Mouse (Mus musculus): ENCODE results near the gene Tspan17.
"Not testable (repeated sequence)": the region's sequence is repeated elsewhere in the genome, so short reads cannot be mapped to it uniquely, and the experiment has no call there.

Tspan17 gene

GRCm38 (mm10) chr13:54760906-54761305, 28.3 kb upstream of the Tspan17 start:
- no peak for DNase-seq (ENCODE audit: low read depth in 2 of 2, low spot score in 2 of 2)

GRCm38 (mm10) chr13:54765281-54766191, 23.6 kb upstream of the Tspan17 start:
- DNase-seq (ENCODE audit: low read depth in 2 of 2, low spot score in 2 of 2): no peak

GRCm38 (mm10) chr13:54766192-54766768, 22.9 kb upstream of the Tspan17 start, which contains the start of gene Sncb:
Gene Sncb, minus strand, starts transcription at chr13:54766595.
- peak; percentile 55 to 57 for DNase-seq (ENCODE audit: low read depth in 2 of 2, low spot score in 2 of 2)

GRCm38 (mm10) chr13:54767012-54767411, 22.2 kb upstream of the Tspan17 start:
- no peak for DNase-seq (ENCODE audit: low read depth in 2 of 2, low spot score in 2 of 2)

DNA sequence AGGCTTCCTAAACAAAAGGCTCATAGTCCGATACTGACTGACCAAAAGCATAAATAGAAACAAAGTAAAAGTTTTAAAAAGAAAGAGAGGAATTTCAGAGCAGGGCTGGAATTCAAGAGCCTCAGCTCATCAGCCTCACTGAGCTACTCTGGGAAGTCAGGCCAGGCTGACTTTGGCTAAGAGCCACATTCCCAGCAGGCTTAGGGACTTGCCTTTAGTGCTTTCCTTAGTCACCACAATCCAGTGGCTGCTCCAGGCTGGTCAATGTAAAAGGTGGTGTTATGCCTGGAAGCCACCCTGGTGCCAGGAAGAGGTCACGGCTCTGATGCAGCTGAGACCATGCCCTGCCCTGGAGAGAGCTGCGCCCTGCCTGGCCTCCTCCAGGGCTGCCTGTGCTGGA, 8.6 kb upstream of the Tspan17 start:
- DNase-seq (ENCODE audit: low read depth in 2 of 2, low spot score in 2 of 2): no peak

DNA sequence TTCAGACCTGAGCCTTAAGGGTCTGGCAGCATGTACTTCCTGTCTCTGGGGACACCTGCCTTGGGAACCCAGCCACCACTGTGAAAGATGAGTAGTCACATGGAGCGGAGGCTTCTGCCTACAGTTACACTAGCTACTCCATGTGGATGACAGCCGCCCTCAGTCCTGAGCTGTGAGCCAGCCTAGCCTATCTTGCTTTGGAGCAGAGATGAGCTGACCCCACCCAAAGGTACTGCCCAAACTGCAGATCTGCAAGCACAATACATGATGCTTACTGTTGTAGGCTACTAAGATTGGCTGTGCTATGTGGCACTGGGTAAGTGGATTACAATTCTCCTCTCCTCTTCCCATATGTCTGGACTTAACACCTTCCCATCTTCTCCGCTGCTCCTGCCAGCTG, 8.1 kb upstream of the Tspan17 start:
- no peak for DNase-seq (ENCODE audit: low read depth in 2 of 2, low spot score in 2 of 2)

DNA sequence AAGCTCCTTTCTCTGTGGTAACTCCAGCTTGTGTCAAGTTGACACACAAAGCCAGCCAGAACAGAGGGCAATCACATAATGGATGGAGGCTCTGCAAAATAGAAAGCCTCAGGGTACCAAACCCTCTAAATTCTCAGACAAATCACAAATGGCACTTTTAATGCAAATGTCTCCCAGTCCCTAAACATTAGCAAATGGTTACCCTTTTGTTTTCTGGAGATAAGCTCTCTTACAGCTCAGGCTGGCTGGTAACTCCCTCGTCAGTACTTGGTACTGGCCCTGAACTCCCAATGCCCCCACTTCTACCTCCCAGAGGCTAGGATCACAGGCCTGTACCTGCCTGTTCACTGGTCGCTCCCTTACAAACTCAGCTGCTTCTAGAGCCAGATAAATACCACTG, 5.9 kb upstream of the Tspan17 start:
- DNase-seq (ENCODE audit: low read depth in 2 of 2, low spot score in 2 of 2): no peak

GRCm38 (mm10) chr13:54783698-54784097, 5.5 kb upstream of the Tspan17 start, which contains the start of gene Eif4e1b:
Gene Eif4e1b, plus strand, starts transcription at chr13:54783998.
- DNase-seq (ENCODE audit: low read depth in 2 of 2, low spot score in 2 of 2): no peak

DNA sequence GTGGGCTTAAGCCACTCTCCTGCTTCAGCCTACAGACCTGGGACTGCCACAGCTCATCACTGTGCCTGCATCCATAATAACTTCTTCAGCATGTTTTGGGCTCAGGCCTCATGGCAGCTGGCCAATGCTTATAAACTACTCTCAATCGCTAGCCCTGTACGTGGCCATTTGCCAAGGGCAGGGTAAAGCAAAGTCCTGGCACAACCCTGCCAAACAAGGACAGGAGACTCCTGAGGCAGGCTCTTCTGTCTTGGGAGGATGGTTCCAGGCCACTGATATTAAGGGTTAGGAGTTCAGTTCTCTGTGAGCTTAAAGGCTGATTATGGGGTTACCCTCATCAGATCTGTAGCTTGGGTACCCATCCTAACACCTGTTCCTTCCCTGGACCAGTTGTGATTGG, 1.6 kb upstream of the Tspan17 start:
- DNase-seq (ENCODE audit: low read depth in 2 of 2, low spot score in 2 of 2): not testable (repeated sequence)

DNA sequence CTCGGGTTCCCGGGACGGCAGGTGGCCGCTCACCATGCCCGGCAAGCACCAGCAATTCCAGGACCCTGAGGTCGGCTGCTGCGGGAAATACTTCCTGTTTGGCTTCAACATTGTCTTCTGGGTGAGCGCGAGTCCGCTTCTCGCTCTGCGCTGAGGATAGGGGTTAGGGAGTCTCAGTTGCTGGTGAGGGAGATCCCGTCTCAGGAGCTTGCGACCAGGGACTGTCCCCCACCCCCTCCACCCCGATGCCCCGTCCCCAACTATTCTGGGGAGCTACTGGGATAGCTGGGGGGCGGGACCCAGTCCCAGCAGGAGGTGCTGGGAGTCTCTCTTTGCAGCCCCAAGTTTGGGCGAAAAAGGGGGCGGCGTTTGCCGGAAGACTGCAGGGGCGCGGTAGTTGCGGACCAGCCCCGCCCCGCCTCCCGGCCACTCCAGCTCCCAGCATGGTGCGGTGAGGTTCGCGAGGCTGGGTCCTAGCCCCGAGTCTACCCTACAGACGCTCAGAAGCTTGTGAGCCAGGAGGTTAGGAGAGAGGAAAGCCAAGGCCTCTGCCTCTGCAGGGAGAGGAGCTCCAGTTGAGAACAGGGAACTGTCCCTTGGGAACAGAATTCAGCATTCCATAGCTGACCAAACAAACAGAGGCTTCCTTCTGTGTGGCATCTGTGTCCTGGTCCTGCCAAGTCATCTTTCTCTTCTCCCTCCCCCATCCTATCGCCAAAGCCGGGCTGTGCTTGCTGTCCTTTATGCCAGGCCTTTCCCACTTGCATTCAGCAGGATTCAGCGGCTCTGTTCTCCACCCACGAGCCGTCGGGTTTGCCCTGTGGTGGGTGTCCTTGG, 602 bp downstream of the Tspan17 start:
- DNase-seq (ENCODE audit: low read depth in 2 of 2, low spot score in 2 of 2): no peak

- no peak for DNase-seq (ENCODE audit: low read depth in 2 of 2, low spot score in 2 of 2)
These were observed 3.4 kb downstream of the Tspan17 start for GRCm38 (mm10) chr13:54792259-54793230.

- DNase-seq (ENCODE audit: low read depth in 2 of 2, low spot score in 2 of 2): no peak
These were observed 4.9 kb downstream of the Tspan17 start for GRCm38 (mm10) chr13:54794002-54794577.

- no peak for DNase-seq (ENCODE audit: low read depth in 2 of 2, low spot score in 2 of 2)
These were observed 5.7 kb downstream of the Tspan17 start for GRCm38 (mm10) chr13:54794843-54795242.

GRCm38 (mm10) chr13:54797356-54797755, 8.2 kb downstream of the Tspan17 start:
- DNase-seq (ENCODE audit: low read depth in 2 of 2, low spot score in 2 of 2): peak in 1 of 2 experiments; percentile 23

GRCm38 (mm10) chr13:54797861-54798643, 8.9 kb downstream of the Tspan17 start:
- no peak for DNase-seq (ENCODE audit: low read depth in 2 of 2, low spot score in 2 of 2)

- no peak for DNase-seq (ENCODE audit: low read depth in 2 of 2, low spot score in 2 of 2)
These were observed 9.6 kb downstream of the Tspan17 start for GRCm38 (mm10) chr13:54798740-54799139.

DNA sequence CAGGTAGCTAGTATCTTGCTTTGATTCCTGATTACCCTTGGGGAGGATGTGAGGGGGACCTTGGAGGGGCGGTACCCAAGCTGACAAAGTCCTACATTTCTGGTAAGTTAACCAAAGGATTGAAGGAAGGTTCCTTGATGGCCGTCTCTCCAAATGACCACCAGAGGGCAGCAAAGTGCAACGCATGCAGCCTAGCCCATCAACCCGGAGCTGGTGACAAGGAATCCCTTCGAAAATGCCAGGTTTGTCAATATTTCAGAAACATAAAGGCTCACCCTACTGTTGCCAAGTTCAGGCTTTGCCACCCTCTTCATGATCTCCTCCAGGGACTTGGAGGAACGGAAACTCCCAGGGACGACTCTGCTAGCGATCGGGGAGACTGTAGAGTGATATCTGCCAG, 10.5 kb downstream of the Tspan17 start:
- DNase-seq (ENCODE audit: low read depth in 2 of 2, low spot score in 2 of 2): peak; percentile 36 to 55

DNA sequence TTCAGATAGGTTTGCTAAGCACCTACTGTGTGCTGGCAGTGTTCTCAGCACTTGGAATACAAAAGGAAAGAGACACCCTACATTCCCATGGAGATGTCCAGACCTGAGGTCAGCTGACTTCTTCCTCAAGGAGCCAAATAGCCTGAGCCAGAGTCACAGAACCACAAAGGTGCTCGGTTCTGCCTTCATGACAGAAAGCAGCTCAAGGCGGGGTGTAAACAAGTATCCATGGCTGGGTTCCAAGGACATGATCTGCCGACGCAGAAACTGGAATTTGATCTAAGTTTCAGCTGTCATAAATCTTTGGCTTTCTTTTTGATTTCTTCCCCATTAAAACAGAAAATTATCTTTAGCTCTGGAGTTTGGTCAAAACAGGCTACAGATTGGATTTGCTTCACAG, 11.0 kb downstream of the Tspan17 start:
- DNase-seq (ENCODE audit: low read depth in 2 of 2, low spot score in 2 of 2): no peak

DNA sequence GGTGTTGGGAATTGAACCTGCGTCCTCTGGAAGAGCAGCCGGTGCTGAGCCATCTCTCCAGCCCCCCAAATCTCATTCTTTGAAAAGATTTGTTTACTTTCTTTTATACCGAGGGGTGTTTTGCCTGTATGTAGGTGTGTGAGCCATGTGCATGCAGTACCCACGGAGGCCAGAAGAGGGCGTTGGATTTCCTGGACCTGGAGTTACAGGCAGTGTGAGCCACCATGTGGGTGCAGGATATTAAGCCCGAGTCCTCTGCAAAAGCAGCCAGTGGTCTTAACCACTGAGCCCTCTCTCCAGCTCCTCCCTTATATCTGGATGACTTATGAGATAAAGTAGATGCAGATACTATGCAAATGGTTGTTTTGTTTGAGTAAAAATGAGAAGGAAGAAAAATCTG, 13.8 kb downstream of the Tspan17 start:
- DNase-seq (ENCODE audit: low read depth in 2 of 2, low spot score in 2 of 2): no peak
